Mouse (Mus musculus) midbrain, postnatal 0 days (tissue): ENCODE results near the gene Zswim8. TPM values are rescaled to one million over a fixed set of nuclear protein-coding genes. Genes with fewer than 3 reads are reported as not detected.
A peak's percentile ranks its signal among the peaks of the same experiment; 100 is the strongest.

Experiments used
- ATAC-seq: fragments of 200-750 bp; cut with Nextera tagmentation; 2 replicates; pipeline ENCODE4 v1.8.0; 2017; ENCODE audit warnings: moderate number of reproducible peaks, mild to moderate bottlenecking, moderate TSS enrichment, moderate library complexity; ENCODE audit not compliant: low FRiP score
- DNase-seq: peaks from one replicate; pipeline ENCODE4 v3.0.0-alpha.2; 2015; ENCODE audit warnings: low spot score
- H3K27ac ChIP-seq: fragments of 300-500 bp; sonication (generic); 2 replicates; pipeline ENCODE4 v1.5.1; 2014; ENCODE audit warnings: low read depth, mild to moderate bottlenecking, low read length, mixed read lengths
- H3K27me3 ChIP-seq: fragments of 300-500 bp; sonication (generic); 2 replicates; pipeline ENCODE4 v1.6.1; 2014; ENCODE audit warnings: low read length, control low read depth, mixed read lengths; ENCODE audit not compliant: insufficient read depth
- H3K36me3 ChIP-seq: fragments of 300-500 bp; sonication (generic); 2 replicates; pipeline ENCODE4 v1.6.1; 2014; ENCODE audit warnings: low read length, control low read depth, mixed read lengths; ENCODE audit not compliant: insufficient read depth
- H3K4me1 ChIP-seq: fragments of 300-500 bp; sonication (generic); 2 replicates; pipeline ENCODE4 v1.6.1; 2014; ENCODE audit warnings: mild to moderate bottlenecking, control low read depth, antibody characterized with exemption, low read length, mixed read lengths; ENCODE audit not compliant: insufficient read depth
- H3K4me2 ChIP-seq: fragments of 300-500 bp; sonication (generic); 2 replicates; pipeline ENCODE4 v1.6.1; 2014; ENCODE audit warnings: low read depth, mild to moderate bottlenecking, low read length, mixed read lengths; ENCODE audit not compliant: poor library complexity, severe bottlenecking
- H3K4me3 ChIP-seq: fragments of 300-500 bp; sonication (generic); 2 replicates; pipeline ENCODE4 v1.5.1; 2014; ENCODE audit warnings: low read depth, mild to moderate bottlenecking, low read length, moderate library complexity
- H3K9ac ChIP-seq: fragments of 300-500 bp; sonication (generic); replicated peaks from 2 replicates; pipeline ENCODE4 v1.6.1; 2014; ENCODE audit warnings: mild to moderate bottlenecking, low read length, moderate library complexity, mixed read lengths; ENCODE audit not compliant: poor library complexity, severe bottlenecking
- H3K9me3 ChIP-seq: fragments of 300-500 bp; sonication (generic); 2 replicates; pipeline ENCODE4 v1.6.1; 2016; ENCODE audit warnings: low read length, control low read depth
- CTCF ChIP-seq: IDR thresholded peaks from 2 replicates; pipeline ENCODE4 v1.5.1; 2016; ENCODE audit warnings: antibody characterized with exemption, mild to moderate bottlenecking
- WGBS: fragments of 180-500 bp; shearing (Covaris S2); extraction: QIAGEN DNeasy Blood & Tissue Kit; methylation state at CpG from one replicate; pipeline ENCODE4 v1.1.7; 2014; 5-methylcytosine and 5-hydroxymethylcytosine counted together
- polyA plus RNA-seq: library from polyadenylated mRNA; unstranded; fragments of >200 nt; fragmentation: Nextera tagmentation; extraction: Ambion mirVana; gene quantifications from 2 replicates; pipeline ENCODE4 v1.2.1, GENCODE M21; 2015
- total RNA-seq: library from RNA; depleted of rRNA; stranded (reverse); fragments of >200 nt; gene quantifications from 2 replicates; pipeline ENCODE4 v1.2.3, GENCODE M21; 2014

The Zswim8 gene
- total and polyA plus RNA-seq, 2 experiments from 2014 or later = 37.8 to 183 TPM

GRCm38 (mm10) chr14:20672990-20673389 lies 34.4 kb upstream of the Zswim8 start:
- WGBS = 91% methylated on average over 2 of the region's 2 CpGs
- H3K4me2 ChIP-seq = no peak overlapping the region
- H3K27me3 ChIP-seq = peaks cover 5% of the 10 kb centered on the region
- no peaks in the 10 kb centered on the region for H3K9me3 ChIP-seq
- H3K4me3 ChIP-seq = no peak overlapping the region
- ATAC-seq (no peak), DNase-seq (no peak)
- peaks cover 5% of the 10 kb centered on the region; the same call in 1 of the 2 replicates for H3K4me1 ChIP-seq
- peak; percentile 69 for TF ChIP-seq CTCF
- no peak overlapping the region for H3K9ac ChIP-seq
- H3K27ac ChIP-seq = no peak overlapping the region
- peaks cover 12% of the 10 kb centered on the region for H3K36me3 ChIP-seq

GRCm38 (mm10) chr14:20673735-20674063 lies 33.7 kb upstream of the Zswim8 start:
- H3K9ac ChIP-seq = peak overlapping the region; percentile 20; the same call in 1 of the 2 replicates
- DNase-seq = no peak
- H3K27ac ChIP-seq = peak overlapping the region; percentile 81; the same call in 1 of the 2 replicates
- H3K27me3 ChIP-seq = no peaks in the 10 kb centered on the region; the same call in none of the 2 replicates
- H3K4me1 ChIP-seq = peaks cover 5% of the 10 kb centered on the region; the same call in 1 of the 2 replicates
- peak; percentile 76 for ATAC-seq
- H3K9me3 ChIP-seq = no peaks in the 10 kb centered on the region
- no peak for TF ChIP-seq CTCF
- H3K4me3 ChIP-seq = peak overlapping the region; percentile 62
- peaks cover 19% of the 10 kb centered on the region for H3K36me3 ChIP-seq
- peak overlapping the region; percentile 55 for H3K4me2 ChIP-seq
- WGBS = 12% methylated on average over 13 of the region's 13 CpGs

DNA sequence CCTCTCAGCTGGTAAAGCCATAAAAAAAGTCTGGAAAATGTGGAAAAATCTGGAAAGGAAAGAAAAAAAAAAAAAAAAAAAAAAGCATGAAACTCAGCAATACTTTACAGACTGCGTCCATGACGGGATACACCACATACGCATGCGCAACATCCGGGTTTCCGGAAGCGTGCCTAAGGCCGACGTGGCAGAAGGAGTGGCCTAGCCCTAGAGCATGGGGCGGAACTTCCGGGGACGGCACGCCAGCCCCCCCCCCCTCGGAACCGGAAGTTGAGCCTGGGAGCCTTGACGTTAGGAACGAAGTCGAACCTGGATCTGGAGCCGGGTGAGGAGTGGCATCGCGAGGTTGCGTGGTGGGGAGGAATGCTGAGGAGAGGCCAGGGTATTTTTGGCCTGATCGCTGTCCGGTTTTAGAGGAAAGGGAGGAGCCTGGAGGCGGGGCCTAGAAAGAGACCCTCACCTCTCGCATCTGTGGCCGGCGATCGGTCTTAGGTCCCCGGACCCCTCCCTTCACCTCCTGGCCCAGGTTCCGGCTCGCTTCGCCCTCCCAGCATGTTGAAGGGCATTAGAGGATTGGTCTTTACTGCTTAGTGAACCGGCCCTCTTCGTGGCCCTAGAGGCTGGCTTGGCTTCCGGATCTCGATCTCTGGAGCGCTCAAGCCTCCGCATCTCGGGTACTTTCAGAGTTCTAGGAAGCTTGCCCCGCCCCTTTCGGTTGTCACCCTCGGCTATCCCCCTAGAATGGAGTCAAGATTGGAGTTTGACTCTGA lies 33.1 kb upstream of the Zswim8 start, which contains the start of gene Sec24c:
Sec24c (plus strand) TSS at position 245 of the 770 bp plus-strand sequence.
- peaks cover 23% of the 10 kb centered on the region for H3K36me3 ChIP-seq
- DNase-seq (peak; percentile 99), ATAC-seq (peak; percentile 97)
- no peaks in the 10 kb centered on the region; the same call in 1 of the 2 replicates for H3K27me3 ChIP-seq
- 2% methylated on average over 43 of the region's 43 CpGs for WGBS
- H3K4me2 ChIP-seq = peak within 1 kb of the TSS; percentile 87
- no peak for TF ChIP-seq CTCF
- no peaks in the 10 kb centered on the region for H3K9me3 ChIP-seq
- peaks cover 5% of the 10 kb centered on the region; the same call in 1 of the 2 replicates for H3K4me1 ChIP-seq
- peak within 1 kb of the TSS; percentile 62 for H3K4me3 ChIP-seq
- H3K9ac ChIP-seq = peak within 1 kb of the TSS; percentile 74
- peak within 1 kb of the TSS; percentile 81 for H3K27ac ChIP-seq

DNA sequence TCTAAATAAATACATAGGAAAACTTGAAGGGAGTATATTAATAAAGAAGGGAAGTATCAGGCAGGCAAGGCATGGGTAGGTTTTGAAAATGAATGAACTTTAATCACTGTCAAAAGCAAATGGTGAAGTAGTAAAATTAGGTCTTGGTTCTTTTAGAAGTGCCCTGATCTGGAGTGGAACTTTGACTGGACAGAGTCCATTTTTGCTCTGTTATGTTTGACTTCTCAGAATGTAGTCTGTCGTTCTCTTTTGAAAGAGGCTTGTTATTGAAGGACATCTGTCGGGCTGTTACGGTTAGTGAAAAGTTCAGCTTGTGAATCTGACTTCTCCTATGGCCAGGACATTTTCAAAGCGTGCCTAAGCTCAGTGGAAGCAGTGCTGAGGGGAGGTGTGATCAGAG lies 29.4 kb upstream of the Zswim8 start:
- no peaks in the 10 kb centered on the region for H3K9me3 ChIP-seq
- TF ChIP-seq CTCF = no peak
- no peak overlapping the region for H3K27ac ChIP-seq
- H3K9ac ChIP-seq = no peak overlapping the region
- no peak overlapping the region for H3K4me2 ChIP-seq
- ATAC-seq = no peak
- DNase-seq = no peak
- no peaks in the 10 kb centered on the region for H3K27me3 ChIP-seq
- H3K36me3 ChIP-seq = peaks cover 54% of the 10 kb centered on the region
- H3K4me3 ChIP-seq = no peak overlapping the region
- H3K4me1 ChIP-seq = peaks cover 5% of the 10 kb centered on the region; the same call in 1 of the 2 replicates
- 92% methylated on average over 4 of the region's 4 CpGs for WGBS

GRCm38 (mm10) chr14:20681742-20682141 lies 25.6 kb upstream of the Zswim8 start:
- 91% methylated on average over 2 of the region's 2 CpGs for WGBS
- Histone ChIP-seq H3K9ac (no peak overlapping the region), H3K4me3 (no peak overlapping the region), H3K27me3 (no peaks in the 10 kb centered on the region), H3K27ac (no peak overlapping the region), H3K4me2 (no peak overlapping the region), H3K9me3 (no peaks in the 10 kb centered on the region), H3K36me3 (peaks cover 82% of the 10 kb centered on the region), H3K4me1 (no peaks in the 10 kb centered on the region)
- DNase-seq (no peak), ATAC-seq (no peak)
- TF ChIP-seq CTCF = no peak

GRCm38 (mm10) chr14:20682498-20682897 lies 24.9 kb upstream of the Zswim8 start:
- H3K27ac ChIP-seq = no peak overlapping the region
- no peak for TF ChIP-seq CTCF
- no peaks in the 10 kb centered on the region for H3K4me1 ChIP-seq
- ATAC-seq (no peak), DNase-seq (no peak)
- H3K4me3 ChIP-seq = no peak overlapping the region
- no peaks in the 10 kb centered on the region for H3K27me3 ChIP-seq
- no peak overlapping the region for H3K4me2 ChIP-seq
- peaks cover 87% of the 10 kb centered on the region for H3K36me3 ChIP-seq
- H3K9me3 ChIP-seq = no peaks in the 10 kb centered on the region
- no peak overlapping the region for H3K9ac ChIP-seq
- WGBS = 79% methylated on average over 3 of the region's 3 CpGs
